Mouse (Mus musculus) cortical plate, adult 2 months (tissue): Measurements from ENCODE around the gene Nrxn2.

Source experiments
- CTCF ChIP-seq: fragments of 200-500 bp; IDR thresholded peaks from 2 replicates; pipeline ENCODE4 v1.5.1; 2011; ENCODE audit warnings: mild to moderate bottlenecking, control low read depth, low read length; ENCODE audit not compliant: insufficient read depth; ENCODE audit errors: extremely low read depth
- POLR2A ChIP-seq: fragments of 200-500 bp; IDR thresholded peaks from 2 replicates; pipeline ENCODE4 v1.6.1; 2011; ENCODE audit warnings: mild to moderate bottlenecking, low read length, control low read depth; ENCODE audit not compliant: insufficient read depth; ENCODE audit errors: extremely low read depth

DNA sequence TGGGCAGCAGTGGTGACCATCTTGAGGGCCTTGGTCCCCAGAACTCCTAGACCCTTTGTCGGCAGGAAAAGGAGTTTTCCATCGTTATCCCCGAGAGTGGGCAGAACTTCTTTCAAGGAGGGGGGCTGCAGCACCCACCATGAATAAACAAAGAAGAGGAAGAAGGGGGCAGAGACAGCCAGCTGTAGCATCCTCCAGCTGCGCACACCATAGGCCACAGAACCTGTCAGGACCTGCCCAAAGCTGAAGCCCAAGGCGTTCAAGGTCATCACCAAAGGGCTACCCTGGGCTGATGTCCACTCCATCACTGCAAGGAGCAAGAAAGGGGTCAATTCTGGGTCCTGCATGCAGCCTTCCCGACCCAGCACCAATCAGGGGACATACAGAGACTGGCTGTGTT lies 121.7 kb downstream of the Nrxn2 start:
- TF ChIP-seq CTCF (no peak), POLR2A (no peak)
